Comparison of ENCODE assay signal across 19 mouse cellular contexts in the genomic region with DNA sequence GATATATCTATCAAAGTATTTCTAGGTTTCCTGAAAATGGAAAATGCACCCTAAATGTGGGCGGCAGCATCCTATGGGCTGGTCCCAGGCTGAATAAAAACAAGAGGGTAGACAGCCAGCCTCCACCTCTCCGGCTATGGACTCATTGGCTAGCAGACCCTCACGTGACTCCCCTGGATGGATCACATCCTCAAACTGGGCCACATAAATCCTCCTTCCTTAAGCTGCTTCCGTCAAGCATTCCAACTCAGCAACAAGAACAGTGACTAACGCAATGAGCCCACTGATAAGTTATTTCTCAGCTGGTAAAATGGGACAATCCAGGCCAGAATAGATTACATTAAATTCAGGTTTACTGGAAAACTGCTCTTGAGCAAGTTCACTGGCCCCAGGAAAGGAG.
A peak's percentile ranks its signal among the peaks of the same experiment; 100 is the strongest.
DNase-seq lines count a peak whose midpoint lies in the region; ATAC-seq and TF ChIP-seq lines count a peak whose summit lies in the region.
"Had no signal": no experiment of that assay in that cellular context is flagged by ENCODE, and none has a peak within 500 bp of the region (broad histone marks: within the 10 kb centered on the region; RNA-seq: fewer than 3 reads in every experiment).

No protein-coding gene starts in this region.

- peaks cover 51% of the 10 kb centered on the region for H3K4me1 ChIP-seq in forebrain, embryonic 10.5 days
- H3K4me1 ChIP-seq in forebrain, embryonic 11.5 days (replicated peaks; ENCODE audit: control insufficient read depth, insufficient read depth, low read length): peaks cover 3% of the 10 kb centered on the region
- H3K4me1 ChIP-seq in heart, postnatal 0 days (ENCODE audit: control insufficient read depth, insufficient read depth): peaks cover 34% of the 10 kb centered on the region
- H3K4me1 ChIP-seq in kidney, embryonic 14.5 days (ENCODE audit: control insufficient read depth, insufficient read depth, low read length): no peaks in the 10 kb centered on the region
- peaks cover 32% of the 10 kb centered on the region for H3K4me1 ChIP-seq in embryonic fibroblast, embryonic 13.5 days (ENCODE audit: control insufficient read depth, insufficient read depth, low read length)

- H3K4me2 ChIP-seq in forebrain, embryonic 11.5 days (ENCODE audit: low read depth, low read length, severe bottlenecking): no peak overlapping the region
- no peak overlapping the region for H3K4me2 ChIP-seq in heart, postnatal 0 days (ENCODE audit: low read depth, low read length)
- H3K4me2 ChIP-seq in kidney, embryonic 14.5 days (replicated peaks; ENCODE audit: low read depth, low read length): no peak overlapping the region
- H3K4me2 ChIP-seq: embryonic facial prominence, embryonic 13.5 days; forebrain, embryonic 15.5 days; hindbrain, embryonic 15.5 days had no signal

- no peak for DNase-seq in forebrain, embryonic 10.5 days (ENCODE audit: extremely low spot score, low spot score)
- DNase-seq in forebrain, embryonic 11.5 days (ENCODE audit: low spot score): no peak
- no peak for DNase-seq in heart, postnatal 0 days (ENCODE audit: low spot score)
- no peak for DNase-seq in heart, postnatal 10 days
- DNase-seq in kidney, postnatal 36 days: peak; percentile 14 to 35
- DNase-seq in spleen, postnatal 4 days (ENCODE audit: low spot score in 2 of 2): no peak
- DNase-seq: adrenal gland, postnatal 10 days; B cell, adult 2 months; cerebellum, adult 11-12 months; cerebellum, adult 9-10 months; cerebellum, postnatal 36 days; gastrocnemius, postnatal 10 days; heart, postnatal 36 days had no signal

- ATAC-seq in forebrain, embryonic 11.5 days (replicated peaks; ENCODE audit: low FRiP score): no peak
- 0 out of 2 replicates have a peak, but pooled peaks have one; percentile 19 for ATAC-seq in heart, postnatal 0 days (ENCODE audit: insufficient read depth, low read depth)
- no peak for ATAC-seq in kidney, embryonic 14.5 days (ENCODE audit: low FRiP score, low TSS enrichment)
- ATAC-seq: CD4-positive, CD25-positive, alpha-beta regulatory T cell, adult 4 months; forebrain, embryonic 15.5 days had no signal

- intact Hi-C loops in heart, postnatal 10 days (cut with DNase I): no loop called here

- H3K36me3 ChIP-seq in forebrain, embryonic 10.5 days (replicated peaks): no peaks in the 10 kb centered on the region
- no peaks in the 10 kb centered on the region for H3K36me3 ChIP-seq in forebrain, embryonic 11.5 days (ENCODE audit: control insufficient read depth, insufficient read depth, low read length)
- no peaks in the 10 kb centered on the region for H3K36me3 ChIP-seq in heart, postnatal 0 days (replicated peaks; ENCODE audit: control insufficient read depth, insufficient read depth, low read length)
- no peaks in the 10 kb centered on the region for H3K36me3 ChIP-seq in kidney, embryonic 14.5 days (ENCODE audit: control insufficient read depth, insufficient read depth, low read length)
- H3K36me3 ChIP-seq: embryonic facial prominence, embryonic 13.5 days; forebrain, embryonic 15.5 days; hindbrain, embryonic 15.5 days had no signal

- WGBS in forebrain, embryonic 10.5 days: 87% methylated on average over 5 of the region's 5 CpGs
- 88% methylated on average over 5 of the region's 5 CpGs for WGBS in forebrain, embryonic 11.5 days
- WGBS in heart, postnatal 0 days: 79% methylated on average over 5 of the region's 5 CpGs
- WGBS in kidney, embryonic 14.5 days: 67% methylated on average over 5 of the region's 5 CpGs

- TF ChIP-seq CTCF in heart, postnatal 0 days (IDR thresholded peaks at IDR 0.05; ENCODE audit: low read depth): no peak
- TF ChIP-seq CTCF in embryonic fibroblast, embryonic 13.5 days (IDR thresholded peaks at IDR 0.05; ENCODE audit: borderline replicate concordance, insufficient read depth, low read length): no peak

- no peak overlapping the region for H3K4me3 ChIP-seq in forebrain, embryonic 10.5 days
- H3K4me3 ChIP-seq in forebrain, embryonic 11.5 days (ENCODE audit: low read depth, low read length): no peak overlapping the region
- H3K4me3 ChIP-seq in heart, postnatal 0 days (ENCODE audit: low read depth, low read length): no peak overlapping the region
- H3K4me3 ChIP-seq in kidney, embryonic 14.5 days (ENCODE audit: low read length): no peak overlapping the region
- no peak overlapping the region for H3K4me3 ChIP-seq in embryonic fibroblast, embryonic 13.5 days (ENCODE audit: insufficient read depth, low read length)
- H3K4me3 ChIP-seq: embryonic facial prominence, embryonic 13.5 days; forebrain, embryonic 15.5 days; hindbrain, embryonic 15.5 days had no signal

- H3K9ac ChIP-seq in forebrain, embryonic 11.5 days (ENCODE audit: low read length): no peak overlapping the region
- H3K9ac ChIP-seq in heart, postnatal 0 days (replicated peaks; ENCODE audit: low read depth, low read length): no peak overlapping the region
- H3K9ac ChIP-seq in kidney, embryonic 14.5 days (ENCODE audit: low read depth, low read length): no peak overlapping the region
- H3K9ac ChIP-seq: embryonic facial prominence, embryonic 13.5 days; forebrain, embryonic 15.5 days; hindbrain, embryonic 15.5 days had no signal

- no peaks in the 10 kb centered on the region for H3K9me3 ChIP-seq in forebrain, embryonic 10.5 days
- no peaks in the 10 kb centered on the region for H3K9me3 ChIP-seq in forebrain, embryonic 11.5 days (ENCODE audit: control insufficient read depth, low read length)
- H3K9me3 ChIP-seq in heart, postnatal 0 days (replicated peaks; ENCODE audit: control insufficient read depth, low read length): no peaks in the 10 kb centered on the region
- no peaks in the 10 kb centered on the region for H3K9me3 ChIP-seq in kidney, embryonic 14.5 days (ENCODE audit: control insufficient read depth, low read length)
- H3K9me3 ChIP-seq: embryonic facial prominence, embryonic 13.5 days; forebrain, embryonic 15.5 days; hindbrain, embryonic 15.5 days had no signal

- H3K27ac ChIP-seq in forebrain, embryonic 10.5 days: peak overlapping the region; percentile 62
- no peak overlapping the region for H3K27ac ChIP-seq in forebrain, embryonic 11.5 days (ENCODE audit: low read depth, low read length)
- H3K27ac ChIP-seq in heart, postnatal 0 days (ENCODE audit: low read depth): peak overlapping the region; percentile 46; the same call in 1 of the 2 replicates
- no peak overlapping the region for H3K27ac ChIP-seq in kidney, embryonic 14.5 days (ENCODE audit: low read depth, low read length)
- peak overlapping the region; percentile 43 for H3K27ac ChIP-seq in embryonic fibroblast, embryonic 13.5 days (ENCODE audit: insufficient read depth, low read length)
- H3K27ac ChIP-seq: embryonic facial prominence, embryonic 13.5 days; forebrain, embryonic 15.5 days; hindbrain, embryonic 15.5 days had no signal

- H3K27me3 ChIP-seq in forebrain, embryonic 10.5 days (ENCODE audit: poor library complexity, severe bottlenecking): no peaks in the 10 kb centered on the region
- H3K27me3 ChIP-seq in forebrain, embryonic 11.5 days (ENCODE audit: control insufficient read depth, insufficient read depth, low read length): no peaks in the 10 kb centered on the region
- no peaks in the 10 kb centered on the region for H3K27me3 ChIP-seq in heart, postnatal 0 days (ENCODE audit: control insufficient read depth, insufficient read depth, low read length)
- no peaks in the 10 kb centered on the region for H3K27me3 ChIP-seq in kidney, embryonic 14.5 days (ENCODE audit: control insufficient read depth, insufficient read depth, low read length)
- H3K27me3 ChIP-seq: embryonic facial prominence, embryonic 13.5 days; forebrain, embryonic 15.5 days; hindbrain, embryonic 15.5 days had no signal

- no peak for TF ChIP-seq POLR2A in embryonic fibroblast, embryonic 13.5 days (IDR thresholded peaks at IDR 0.05; ENCODE audit: low read depth, low read length)

- TF ChIP-seq EP300 in heart, postnatal 0 days (IDR thresholded peaks at IDR 0.05; ENCODE audit: low read depth): no peak

Comparison
In these comparisons a context has a peak if more than half of its experiments do, and no peak if none do; other contexts are left out.
1. H3K27ac ChIP-seq: peak in forebrain, embryonic 10.5 days (single experiment), heart, postnatal 0 days (single experiment) and embryonic fibroblast, embryonic 13.5 days (single experiment); none in forebrain, embryonic 11.5 days (single experiment) and kidney, embryonic 14.5 days (single experiment).
2. DNase-seq: peak in kidney, postnatal 36 days (2 of 2); none in forebrain, embryonic 10.5 days (single experiment), forebrain, embryonic 11.5 days (single experiment), heart, postnatal 0 days (single experiment), heart, postnatal 10 days (0 of 2) and spleen, postnatal 4 days (0 of 2).